Mouse (Mus musculus) embryonic fibroblast, embryonic 13.5 days (primary cell): ENCODE measurements around the gene Gria3.

Source experiments
- CTCF ChIP-seq: IDR thresholded peaks from 2 replicates; pipeline ENCODE4 v1.5.1; 2011; ENCODE audit warnings: mild to moderate bottlenecking, control low read depth, low read length, moderate library complexity, borderline replicate concordance; ENCODE audit not compliant: insufficient read depth
- POLR2A ChIP-seq: IDR thresholded peaks from 2 replicates; pipeline ENCODE4 v1.6.1; 2011; ENCODE audit warnings: low read depth, mild to moderate bottlenecking, control low read depth, low read length, moderate library complexity

DNA sequence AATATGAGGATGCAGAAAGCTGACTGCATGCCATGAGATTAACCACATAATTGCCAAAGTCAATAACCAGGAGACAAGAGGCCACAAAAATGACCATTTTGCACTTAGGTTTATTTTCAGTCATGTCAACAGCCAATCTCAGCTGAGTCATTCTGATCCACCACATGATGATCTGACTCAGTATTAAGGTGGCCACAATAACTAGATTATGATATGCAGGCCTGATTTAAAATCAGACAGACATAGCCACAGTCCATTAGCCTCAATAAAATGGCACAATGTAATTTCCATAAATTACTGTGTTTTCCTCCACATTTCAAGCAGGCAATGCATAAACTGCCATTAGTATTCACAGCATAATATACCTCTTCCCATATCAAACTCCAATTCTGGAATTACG is 216.3 kb downstream of the Gria3 start:
- TF ChIP-seq CTCF (no peak), POLR2A (no peak)
